In genomic region chr4:56552126-56552525, GRCm38 (mm10) we compare ENCODE assay signal across 19 mouse cellular contexts.
"Had no signal": no experiment of that assay in that cellular context is flagged by ENCODE, and none has a peak within 500 bp of the region (broad histone marks: within the 10 kb centered on the region; RNA-seq: fewer than 3 reads in every experiment).

No protein-coding gene starts in this region.

- H3K4me2 ChIP-seq: limb, embryonic 12.5 days; liver, embryonic 13.5 days; lung, embryonic 15.5 days; midbrain, embryonic 11.5 days; midbrain, embryonic 15.5 days; neural tube, embryonic 12.5 days had no signal

- H3K27me3 ChIP-seq: limb, embryonic 12.5 days; liver, embryonic 13.5 days; lung, embryonic 15.5 days; megakaryocyte, embryonic 14.5 days; midbrain, embryonic 15.5 days; neural tube, embryonic 12.5 days had no signal

- H3K9me3 ChIP-seq: limb, embryonic 12.5 days; liver, embryonic 13.5 days; lung, embryonic 15.5 days; midbrain, embryonic 15.5 days; neural tube, embryonic 12.5 days had no signal

- ATAC-seq: liver, postnatal 0 days; midbrain, embryonic 15.5 days had no signal

- H3K36me3 ChIP-seq: limb, embryonic 12.5 days; liver, embryonic 13.5 days; lung, embryonic 15.5 days; midbrain, embryonic 15.5 days; neural tube, embryonic 12.5 days had no signal

- DNase-seq: kidney, adult 9 months; kidney, postnatal 36 days; liver; liver, embryonic 13.5 days; liver, postnatal 0 days; lung, postnatal 14 days; right cerebral cortex, postnatal 14 days; thymus, adult 18-20 months; thymus, postnatal 25 days had no signal

- H3K27ac ChIP-seq: kidney, postnatal 0 days; layer of hippocampus, adult 2 months; limb, embryonic 12.5 days; liver, embryonic 13.5 days; lung, embryonic 15.5 days; macrophage; midbrain, embryonic 15.5 days; neural tube, embryonic 12.5 days; stomach, postnatal 0 days had no signal

- H3K9ac ChIP-seq: limb, embryonic 12.5 days; liver, embryonic 13.5 days; liver, postnatal 0 days; lung, embryonic 15.5 days; midbrain, embryonic 15.5 days; neural tube, embryonic 12.5 days had no signal

- H3K4me3 ChIP-seq: layer of hippocampus, adult 2 months; limb, embryonic 12.5 days; liver, embryonic 13.5 days; lung, embryonic 15.5 days; megakaryocyte, embryonic 14.5 days; midbrain, embryonic 15.5 days; neural tube, embryonic 12.5 days had no signal

- H3K4me1 ChIP-seq: limb, embryonic 12.5 days; liver, embryonic 13.5 days; lung, embryonic 15.5 days; megakaryocyte, embryonic 14.5 days; midbrain, embryonic 15.5 days; neural tube, embryonic 12.5 days had no signal
